Mouse (Mus musculus) brown adipose tissue, adult 24 weeks (tissue): ENCODE data around the gene Selenok. TPM values are rescaled to one million over a fixed set of nuclear protein-coding genes. Genes with fewer than 3 reads are reported as not detected.

ENCODE experiments used
- H3K27ac ChIP-seq: fragments of 200-500 bp; replicated peaks from 2 replicates; pipeline ENCODE4 v1.5.1; 2012; ENCODE audit warnings: low read depth, mild to moderate bottlenecking, low read length
- H3K4me1 ChIP-seq: fragments of 200-500 bp; 2 replicates; pipeline ENCODE4 v1.6.1; 2012; ENCODE audit warnings: low read length, mixed read lengths; ENCODE audit not compliant: control insufficient read depth, insufficient read depth, insufficient read length
- H3K4me3 ChIP-seq: fragments of 200-500 bp; 2 replicates; pipeline ENCODE4 v1.5.1; 2012; ENCODE audit warnings: low read depth, mild to moderate bottlenecking, low read length, moderate library complexity; ENCODE audit not compliant: insufficient read depth
- polyA plus RNA-seq: library from polyadenylated mRNA; stranded (reverse); fragments of >200 nt; gene quantifications from 2 replicates; pipeline ENCODE4 v1.2.4, GENCODE M21; 2012; ENCODE audit not compliant: missing spikeins, insufficient read depth, insufficient read length

The Selenok gene
- polyA plus RNA-seq, 1 experiment, result 242 TPM

DNA sequence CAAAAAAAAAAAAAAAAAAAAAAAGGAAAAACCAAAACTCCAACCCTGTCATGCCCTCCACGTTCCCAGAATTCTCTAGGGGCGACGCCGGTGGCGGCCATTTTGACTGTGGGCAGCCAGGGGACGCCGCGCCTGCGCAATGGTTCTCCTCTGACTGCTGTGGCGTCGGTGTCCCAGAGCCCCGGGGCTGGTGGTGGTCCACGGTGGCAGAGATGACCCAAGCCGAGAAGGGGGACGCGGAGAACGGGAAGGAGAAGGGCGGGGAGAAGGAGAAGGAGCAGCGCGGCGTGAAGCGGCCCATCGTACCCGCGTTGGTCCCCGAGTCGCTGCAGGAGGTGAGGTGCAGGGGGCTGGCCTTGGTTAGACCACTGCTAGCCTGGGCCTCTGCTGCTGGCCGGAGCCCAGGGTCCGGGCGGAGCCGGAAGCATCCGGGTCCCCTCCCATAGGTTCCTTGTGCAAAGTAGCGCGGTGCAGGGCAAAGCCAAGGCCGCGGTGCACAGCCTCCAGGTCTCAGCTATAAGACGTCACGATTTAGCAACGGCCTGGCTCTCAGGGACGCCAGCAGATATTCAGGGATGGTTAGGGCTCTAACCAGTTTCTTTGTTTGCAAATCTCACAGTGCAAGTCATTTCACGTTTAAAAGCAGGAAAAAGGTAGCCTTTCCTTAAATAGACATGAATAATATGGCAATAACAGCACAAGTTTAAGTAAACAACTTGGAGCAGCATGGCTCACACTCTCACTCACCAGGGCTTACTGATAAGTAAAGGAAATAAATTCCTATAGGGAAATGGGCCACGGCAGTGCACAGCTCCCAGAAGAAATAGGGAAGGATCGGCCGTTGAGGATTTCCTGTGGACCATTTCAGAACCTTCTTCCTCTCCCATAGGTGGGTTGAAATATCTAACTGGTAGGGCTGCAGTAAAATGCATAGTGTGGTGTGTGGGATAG is 10.4 kb downstream of the Selenok start, which contains the start of gene Actr8:
TSS of gene Actr8 (plus strand) at position 84 of the 951 bp plus-strand sequence.
- Histone ChIP-seq H3K4me1 (no peaks in the 10 kb centered on the region), H3K4me3 (peak within 1 kb of the TSS; percentile 95), H3K27ac (peak within 1 kb of the TSS; percentile 95)

DNA sequence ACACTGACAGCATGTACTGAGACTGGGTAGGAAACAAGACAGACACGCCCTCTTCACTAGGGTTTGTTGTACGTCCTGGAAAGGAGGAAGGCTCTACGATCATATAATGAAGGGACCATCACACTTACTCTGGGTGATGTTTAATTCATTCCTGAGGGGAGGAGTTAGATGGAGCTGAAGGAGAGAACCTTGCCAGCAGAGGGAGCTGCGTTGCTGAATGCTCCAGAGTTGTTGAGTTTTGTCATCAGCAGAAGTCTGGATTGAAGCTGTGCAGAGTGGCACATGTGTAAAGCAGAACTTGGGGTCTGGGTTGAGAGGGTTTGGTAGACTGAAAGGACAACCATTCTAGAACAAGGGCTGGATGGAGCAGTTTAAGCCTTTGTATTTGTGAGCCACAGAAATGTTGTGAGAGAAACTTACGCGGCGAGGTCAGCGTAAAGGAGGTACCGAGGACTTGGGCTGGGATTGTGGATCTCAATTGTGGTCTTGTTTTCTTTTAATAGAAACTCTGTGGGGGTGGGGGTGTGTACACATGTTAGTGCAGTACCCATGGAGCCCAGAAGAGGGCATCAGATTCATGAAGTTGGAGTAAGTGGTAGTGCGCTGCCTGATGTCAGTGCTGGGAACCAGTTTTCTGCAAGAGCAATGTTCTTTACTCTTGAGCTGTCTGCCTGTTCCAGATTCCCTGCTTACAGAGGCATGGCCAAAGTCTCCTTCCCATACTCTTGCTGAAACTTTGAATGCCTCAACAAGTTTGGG is 12.5 kb downstream of the Selenok start:
- Histone ChIP-seq H3K4me1 (no peaks in the 10 kb centered on the region), H3K27ac (no peak overlapping the region), H3K4me3 (no peak overlapping the region)

DNA sequence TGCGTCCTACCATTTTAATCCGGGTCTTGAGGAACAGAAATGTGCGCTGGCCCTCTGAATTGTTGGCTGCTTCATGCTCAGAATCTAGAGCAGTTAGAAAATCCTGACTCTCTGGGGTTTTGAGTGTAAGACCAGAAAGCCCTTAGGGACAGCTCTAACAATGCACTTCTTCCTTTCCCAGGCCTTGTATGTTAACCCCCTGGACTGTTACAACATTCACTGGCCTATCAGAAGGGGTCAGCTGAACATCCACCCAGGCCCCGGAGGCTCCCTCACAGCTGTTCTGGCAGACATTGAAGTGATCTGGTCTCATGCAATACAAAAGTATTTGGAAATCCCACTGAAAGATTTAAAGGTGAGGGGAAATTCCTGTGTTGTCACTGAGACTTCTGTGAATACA is 18.0 kb downstream of the Selenok start:
- Histone ChIP-seq H3K27ac (no peak overlapping the region), H3K4me3 (no peak overlapping the region)

DNA sequence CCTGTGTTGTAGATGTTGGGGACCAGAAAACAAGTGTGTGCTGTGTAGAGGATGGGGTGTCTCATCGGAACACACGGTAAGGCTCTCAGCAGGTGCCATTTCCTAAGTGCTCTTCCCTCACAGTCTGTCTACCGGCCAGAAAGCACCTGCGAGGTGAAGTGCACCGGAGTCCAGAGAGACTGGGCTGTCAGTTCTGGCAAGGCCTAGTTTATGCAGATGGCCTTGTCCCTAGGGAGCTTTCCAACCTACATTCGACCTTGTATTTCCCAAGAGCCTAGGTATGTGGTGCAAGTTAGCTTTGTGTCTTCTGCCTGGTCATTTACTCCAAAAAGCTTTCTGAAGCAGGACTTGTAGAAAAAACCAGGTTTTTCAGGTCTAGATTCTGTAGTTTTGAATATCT is 19.2 kb downstream of the Selenok start:
- Histone ChIP-seq H3K27ac (no peak overlapping the region), H3K4me3 (no peak overlapping the region), H3K4me1 (no peaks in the 10 kb centered on the region)

More for the DNA sequence above, 18.0 kb downstream of the Selenok start:
- H3K4me1 ChIP-seq, result no peaks in the 10 kb centered on the region

DNA sequence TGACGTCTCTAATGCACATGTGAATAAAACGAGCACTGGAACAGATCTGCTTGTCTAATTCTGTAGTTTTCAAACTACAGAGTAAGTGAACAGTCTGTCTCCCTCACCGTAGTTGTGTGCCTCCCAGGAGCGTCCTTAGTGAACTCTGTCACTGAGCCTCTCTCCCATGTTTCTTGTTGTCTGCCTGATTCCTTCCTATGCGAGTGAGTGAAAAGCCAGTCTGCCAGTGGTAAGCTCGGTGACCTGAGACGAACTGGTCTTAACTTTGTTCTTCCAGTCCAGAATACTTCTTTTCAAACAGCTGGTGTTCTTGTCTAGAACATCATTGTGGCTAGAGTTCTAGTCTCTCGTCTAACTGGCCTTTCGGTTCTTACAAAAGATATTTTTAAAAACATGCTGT is 19.6 kb downstream of the Selenok start:
- no peak overlapping the region for H3K27ac ChIP-seq
- no peak overlapping the region for H3K4me3 ChIP-seq
- no peaks in the 10 kb centered on the region for H3K4me1 ChIP-seq

DNA sequence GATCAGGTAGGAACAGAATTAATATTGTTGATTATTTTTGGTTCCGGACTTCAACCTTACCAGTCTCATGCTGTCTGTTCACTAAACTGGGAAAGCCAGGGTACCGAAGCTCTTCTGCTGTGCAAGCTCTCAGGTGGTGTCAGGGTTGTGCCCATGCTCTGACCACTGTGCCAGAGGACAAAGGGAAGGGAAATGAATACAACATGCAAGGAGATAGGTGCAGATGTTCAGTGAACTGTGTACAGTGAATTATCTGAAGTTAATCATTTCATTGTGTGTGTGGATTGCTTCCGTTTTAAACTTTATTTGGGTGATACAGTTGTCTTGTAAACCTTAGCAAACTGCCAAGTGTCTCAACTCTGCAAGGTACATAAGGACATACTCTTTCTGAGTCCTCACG is 20.2 kb downstream of the Selenok start:
- Histone ChIP-seq H3K4me1 (no peaks in the 10 kb centered on the region), H3K27ac (no peak overlapping the region), H3K4me3 (no peak overlapping the region)

DNA sequence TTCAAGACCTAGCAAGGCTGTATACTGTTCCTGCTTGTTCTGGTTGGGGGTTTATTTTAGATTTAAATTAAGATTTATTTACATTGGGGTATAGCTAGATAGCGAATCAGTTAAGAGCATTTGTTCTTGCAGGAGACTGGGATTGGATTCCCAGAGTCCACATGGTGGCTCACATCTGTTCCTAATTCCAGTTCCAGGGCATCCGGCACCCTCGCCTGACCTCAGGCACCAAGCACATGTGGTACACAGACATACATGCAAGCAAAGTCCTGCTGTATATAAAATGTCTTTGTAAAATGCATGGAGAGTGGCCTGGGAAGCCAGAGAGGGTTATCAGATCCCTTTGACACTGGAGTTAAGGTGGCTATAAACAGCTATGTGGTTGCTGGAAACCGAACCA is 26.9 kb downstream of the Selenok start:
- H3K4me3 ChIP-seq, result no peak overlapping the region
- H3K27ac ChIP-seq, result no peak overlapping the region

DNA sequence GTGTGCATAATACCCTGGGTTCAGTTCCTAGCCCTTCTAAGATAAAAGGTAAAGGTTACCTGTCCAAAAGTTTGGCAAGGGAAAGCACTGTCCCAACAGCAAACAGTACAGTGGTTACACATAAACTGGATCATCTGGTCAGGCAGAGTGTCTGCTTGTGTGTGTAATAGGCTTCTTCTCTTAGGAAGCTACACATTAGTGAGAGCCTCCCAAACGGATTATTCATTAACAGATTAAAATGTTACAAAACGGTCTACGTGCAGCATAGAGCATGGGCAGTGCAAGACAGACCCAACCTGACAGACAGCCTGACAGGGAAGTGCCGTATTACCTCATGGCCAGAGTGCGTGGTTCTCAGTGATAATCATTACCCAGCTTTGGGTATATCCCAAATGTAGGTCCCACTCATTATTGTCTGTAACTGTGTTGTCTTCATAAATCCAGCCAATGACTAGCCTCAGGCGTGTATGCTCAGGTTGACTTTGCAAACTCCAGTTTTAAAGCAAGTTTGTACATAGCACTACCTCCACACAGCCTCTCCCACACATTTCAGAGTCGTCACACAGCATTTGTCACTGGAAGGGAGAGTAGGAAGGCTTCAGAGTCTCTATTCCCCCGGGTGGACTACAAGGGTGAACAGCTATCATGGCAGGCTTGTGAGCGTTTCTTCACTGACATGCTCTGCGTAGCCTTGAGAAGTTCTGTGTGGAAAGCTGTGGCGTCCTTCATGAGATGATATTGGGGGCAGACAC is 28.1 kb downstream of the Selenok start:
- Histone ChIP-seq H3K4me1 (peaks cover 2% of the 10 kb centered on the region; the same call in 1 of the 2 replicates), H3K4me3 (no peak overlapping the region), H3K27ac (no peak overlapping the region)

More for the DNA sequence above, 26.9 kb downstream of the Selenok start:
- H3K4me1 ChIP-seq, result peaks cover 2% of the 10 kb centered on the region; the same call in 1 of the 2 replicates

DNA sequence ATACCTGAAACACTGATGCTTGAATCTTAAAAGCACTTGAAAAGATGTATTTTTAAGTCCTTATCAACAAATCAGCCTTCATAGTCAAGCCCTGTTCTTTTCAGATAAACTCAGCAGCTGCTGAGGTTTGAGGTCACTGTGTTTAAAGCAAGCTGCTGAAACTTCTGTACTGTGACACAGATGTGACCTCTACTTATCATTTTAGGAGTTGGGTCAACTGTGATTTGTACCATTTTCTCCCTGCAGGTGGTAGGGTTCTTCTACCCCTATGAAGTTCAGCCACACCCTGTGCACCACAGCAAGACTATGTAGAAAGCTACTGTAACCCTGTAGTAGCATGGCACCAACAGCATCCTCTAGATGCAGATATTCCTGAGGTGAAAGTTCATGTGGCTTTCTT is 29.2 kb downstream of the Selenok start:
- Histone ChIP-seq H3K4me1 (peaks cover 2% of the 10 kb centered on the region; the same call in 1 of the 2 replicates), H3K27ac (no peak overlapping the region), H3K4me3 (no peak overlapping the region)

DNA sequence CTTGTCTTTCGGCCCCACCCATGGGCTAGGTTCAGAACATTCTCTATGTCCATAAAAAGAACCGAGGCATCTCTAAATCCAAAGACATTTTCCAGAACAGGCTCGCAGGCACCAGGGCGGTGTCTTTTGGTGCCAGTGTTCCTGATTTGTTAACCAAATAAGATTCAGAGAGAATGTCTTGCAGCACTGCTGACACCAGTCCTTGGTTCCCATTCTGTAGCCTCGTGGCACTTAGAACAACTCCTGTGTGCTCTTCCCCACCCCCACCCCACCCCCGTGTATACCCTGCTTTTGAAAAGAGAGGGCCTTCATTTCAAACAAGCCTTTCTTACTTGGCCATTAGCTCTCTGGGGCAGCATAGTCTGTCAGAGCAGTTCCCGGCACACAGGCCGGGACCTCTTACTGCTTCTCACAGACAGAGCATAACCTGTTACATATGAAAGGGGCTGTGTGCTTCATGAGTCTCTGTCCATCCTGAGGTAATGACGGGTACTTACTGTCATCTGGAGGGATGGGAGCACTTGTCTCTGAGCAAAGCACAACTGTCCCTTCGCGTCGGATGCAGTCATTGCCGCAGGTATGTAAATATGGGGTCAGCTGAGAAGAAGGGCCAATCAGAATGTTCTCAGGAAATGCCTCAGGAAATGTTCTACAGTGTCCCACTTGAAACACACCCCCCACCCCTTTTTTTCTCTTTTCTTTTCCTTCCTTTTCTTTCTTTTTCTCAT is 30.8 kb downstream of the Selenok start:
- Histone ChIP-seq H3K27ac (no peak overlapping the region), H3K4me1 (peaks cover 2% of the 10 kb centered on the region; the same call in 1 of the 2 replicates), H3K4me3 (no peak overlapping the region)

DNA sequence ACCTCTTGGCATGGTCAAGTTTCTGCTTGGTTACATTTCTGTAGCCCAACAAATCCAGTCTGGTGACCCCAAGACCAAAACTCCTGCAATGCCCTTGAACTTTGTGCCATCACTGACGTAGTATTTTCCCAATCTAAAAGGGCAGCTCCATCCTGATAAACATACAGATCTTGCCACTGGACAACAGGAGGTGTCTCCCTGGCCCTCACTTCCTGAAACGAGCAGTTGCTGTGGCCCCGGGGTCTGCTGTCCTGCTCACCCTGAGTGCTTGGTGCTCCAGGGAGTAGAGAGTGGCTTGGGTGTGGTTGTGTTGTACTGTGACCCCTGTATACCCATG is 31.3 kb downstream of the Selenok start:
- no peak overlapping the region for H3K4me3 ChIP-seq
- no peak overlapping the region for H3K27ac ChIP-seq
- peaks cover 2% of the 10 kb centered on the region; the same call in 1 of the 2 replicates for H3K4me1 ChIP-seq

DNA sequence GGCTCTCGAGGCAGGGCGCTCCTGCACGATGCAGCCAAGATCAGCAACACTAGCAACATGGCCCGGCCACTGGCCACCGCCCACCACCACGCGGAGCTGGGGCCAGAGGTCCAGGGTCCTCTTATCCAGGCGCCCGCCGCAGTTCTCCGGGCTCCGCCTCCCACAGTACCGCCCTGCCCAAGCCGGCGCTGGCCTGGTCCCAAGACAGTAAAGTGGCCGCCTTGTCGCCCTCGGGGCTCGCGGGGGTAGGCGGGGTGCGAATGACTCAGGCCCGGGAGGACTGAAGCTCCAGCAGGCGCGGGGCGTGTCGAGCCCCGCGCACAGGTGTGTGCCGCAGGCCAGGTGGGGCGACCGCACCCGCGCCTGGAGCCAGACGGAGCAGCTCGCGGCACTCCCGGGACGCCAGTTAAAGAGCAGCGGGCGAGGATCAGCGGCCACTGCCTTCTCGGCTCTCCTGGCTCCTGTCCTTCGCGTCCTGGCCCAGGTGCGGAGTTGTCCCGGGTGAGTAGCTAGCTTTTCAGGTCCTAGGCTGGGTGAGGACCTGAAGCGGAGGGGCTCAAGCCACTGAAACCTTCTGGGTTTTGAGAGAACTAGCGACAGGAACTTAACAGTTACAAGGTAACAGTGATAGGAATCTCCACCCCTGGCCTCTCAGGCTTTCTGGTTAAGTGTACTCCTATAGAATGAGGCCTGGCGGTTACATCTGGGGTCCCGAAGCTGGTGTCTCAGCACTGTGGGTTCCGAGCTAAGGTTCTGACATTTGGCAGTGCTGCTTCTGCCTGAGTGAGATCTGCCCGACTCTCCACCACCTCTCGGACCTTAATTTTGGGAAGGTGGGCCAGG is 40.8 kb downstream of the Selenok start, which contains the start of the genes Il17rb and Chdh:
TSS of gene Il17rb (minus strand) at position 164 of the 843 bp plus-strand sequence.
TSS of gene Chdh (plus strand) at position 291 of the 843 bp plus-strand sequence.
- peaks cover 10% of the 10 kb centered on the region for H3K4me1 ChIP-seq
- H3K4me3 ChIP-seq, result peak within 1 kb of the TSS; percentile 65
- H3K27ac ChIP-seq, result peak within 1 kb of the TSS; percentile 63

DNA sequence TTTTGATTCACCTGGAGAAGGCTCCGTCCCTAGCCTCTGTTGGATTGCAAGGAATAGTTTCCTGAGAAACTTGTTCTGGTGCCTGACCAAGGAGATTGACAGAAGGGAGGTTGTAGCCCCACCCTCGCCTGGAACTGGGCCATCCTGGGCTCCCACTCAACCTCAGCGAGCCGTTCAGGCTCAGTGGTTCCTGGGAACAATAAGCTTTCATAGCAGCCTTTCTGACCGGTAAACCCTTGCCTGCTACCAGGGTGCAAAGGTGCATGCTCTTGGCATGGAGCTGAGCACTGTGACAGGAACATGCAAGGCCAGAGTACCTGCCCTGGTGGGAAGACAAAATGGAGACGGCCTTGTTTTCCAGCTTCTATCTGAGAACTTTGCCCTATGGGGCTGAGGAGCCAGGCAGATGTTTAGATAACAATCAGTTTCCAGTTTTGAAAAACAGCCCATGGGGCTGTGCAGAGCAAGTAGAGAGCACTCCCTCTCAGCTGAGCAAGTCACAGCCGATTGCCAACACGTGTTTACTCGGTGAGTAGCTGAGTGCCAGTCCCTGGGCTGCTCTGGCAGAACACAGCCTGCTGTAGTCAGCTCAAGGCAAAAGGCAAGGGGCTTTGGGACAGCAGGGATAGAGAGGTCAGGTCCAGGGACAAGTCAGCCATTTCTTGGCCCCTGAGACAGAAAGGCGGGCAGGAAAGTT is 41.9 kb downstream of the Selenok start:
- H3K4me1 ChIP-seq, result peaks cover 12% of the 10 kb centered on the region
- peak overlapping the region; percentile 77 for H3K27ac ChIP-seq
- peak overlapping the region; percentile 65 for H3K4me3 ChIP-seq
